Mouse (Mus musculus): ENCODE data around the gene Lmnb2. TPM values are rescaled to one million over a fixed set of nuclear protein-coding genes. Genes with fewer than 3 reads are reported as not detected.

The Lmnb2 gene
- total RNA-seq, 2 experiments from 2014 or later = 1.3 to 7.3 TPM

DNA sequence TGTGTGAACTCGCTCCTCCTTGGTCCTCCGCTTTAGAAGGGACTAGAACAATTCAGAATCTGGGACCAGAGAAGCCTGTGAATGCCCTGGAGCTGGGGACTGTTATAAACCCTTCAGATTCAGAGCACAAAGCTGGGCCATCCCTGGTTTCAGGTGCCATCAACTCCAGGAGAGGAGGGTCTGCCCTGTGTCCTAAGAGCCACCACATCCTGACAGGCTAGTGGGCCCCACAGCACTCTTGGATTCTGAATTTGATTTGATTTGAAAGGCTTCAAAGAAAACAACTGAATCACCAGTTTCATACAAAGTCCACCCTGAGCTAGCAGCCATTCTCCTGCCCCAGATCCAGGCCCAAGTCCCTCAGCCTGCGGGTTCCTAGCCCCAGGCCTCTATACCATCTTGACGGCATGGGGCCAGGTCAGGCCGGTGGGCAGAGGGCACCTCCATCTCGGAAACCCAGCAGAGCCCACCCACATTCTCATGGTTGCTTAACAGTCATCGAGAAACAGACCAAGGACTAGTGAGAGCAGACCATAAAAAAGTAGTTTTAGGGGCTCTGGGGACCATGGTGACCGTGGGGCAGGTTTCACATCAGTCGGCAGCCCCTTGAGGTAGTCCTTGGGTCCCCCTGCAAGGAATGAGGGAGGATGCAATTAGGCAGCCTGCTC lies 15.6 kb downstream of the Lmnb2 start:
- no peak for ATAC-seq (replicated peaks; ENCODE audit: low FRiP score, poor library complexity, severe bottlenecking)

- no peak for ATAC-seq (replicated peaks; ENCODE audit: low FRiP score, poor library complexity, severe bottlenecking)
These were observed 16.4 kb downstream of the Lmnb2 start for GRCm38 (mm10) chr10:80901409-80902272.

- peak; percentile 89 for ATAC-seq (replicated peaks; ENCODE audit: low FRiP score, poor library complexity, severe bottlenecking)
These were observed 17.5 kb downstream of the Lmnb2 start, which contains the start of gene Timm13 for GRCm38 (mm10) chr10:80900318-80901247. Gene Timm13, minus strand, starts transcription at chr10:80900969.

DNA sequence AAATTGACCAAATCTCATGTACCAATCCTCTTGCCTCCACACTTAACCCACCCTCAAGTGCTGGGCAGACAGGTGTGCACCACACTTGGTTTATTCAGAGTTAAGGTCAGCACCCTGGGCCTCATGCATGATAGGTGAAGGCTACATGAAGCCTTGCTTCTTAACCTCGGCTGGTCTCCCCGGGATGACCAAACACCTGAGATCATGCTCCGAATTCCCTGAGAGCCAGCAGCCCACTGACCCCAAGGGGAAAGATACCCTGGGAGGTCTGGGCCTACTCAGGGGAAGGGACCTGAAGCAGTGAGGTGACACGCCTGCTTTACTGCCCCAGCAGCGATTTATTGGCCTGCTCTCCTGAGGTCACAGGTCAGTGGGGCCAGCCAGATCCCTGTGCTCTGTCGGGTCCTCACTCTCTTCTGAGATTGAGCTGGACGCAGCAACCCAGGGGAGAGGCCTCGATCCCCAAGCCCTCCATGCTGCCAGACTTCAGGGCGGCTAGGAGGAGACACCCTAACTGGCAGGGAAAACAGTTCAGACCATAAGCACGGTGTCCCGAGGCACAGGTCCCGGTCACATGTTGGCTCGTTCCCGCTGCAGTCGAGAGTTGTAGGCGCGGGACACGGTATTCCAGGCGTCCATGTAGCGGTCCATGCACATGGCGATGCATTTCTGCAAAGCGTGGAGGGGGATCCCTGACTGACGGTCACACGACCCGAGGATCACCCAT lies 18.3 kb downstream of the Lmnb2 start:
- 0 out of 2 replicates have a peak, but pooled peaks have one; percentile 1 for ATAC-seq (replicated peaks; ENCODE audit: low FRiP score, poor library complexity, severe bottlenecking)

DNA sequence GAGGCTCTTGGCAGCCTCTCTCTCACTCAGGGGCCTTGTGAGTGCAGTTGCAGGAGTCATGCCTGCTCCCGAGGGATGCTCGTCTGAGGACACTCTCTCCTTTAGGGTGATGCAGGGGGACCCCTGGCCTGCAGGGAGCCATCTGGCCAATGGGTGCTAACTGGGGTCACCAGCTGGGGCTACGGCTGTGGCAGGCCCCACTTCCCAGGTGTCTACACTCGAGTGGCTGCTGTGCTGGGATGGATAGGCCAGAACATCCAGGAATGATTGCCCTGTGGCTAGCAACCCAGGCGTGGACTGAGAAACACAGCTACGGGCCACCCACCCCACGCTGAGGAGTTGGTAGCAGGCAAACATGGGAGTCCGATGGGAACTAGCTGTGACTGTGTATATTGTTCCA lies 19.0 kb downstream of the Lmnb2 start:
- no peak for ATAC-seq (replicated peaks; ENCODE audit: low FRiP score, poor library complexity, severe bottlenecking)

DNA sequence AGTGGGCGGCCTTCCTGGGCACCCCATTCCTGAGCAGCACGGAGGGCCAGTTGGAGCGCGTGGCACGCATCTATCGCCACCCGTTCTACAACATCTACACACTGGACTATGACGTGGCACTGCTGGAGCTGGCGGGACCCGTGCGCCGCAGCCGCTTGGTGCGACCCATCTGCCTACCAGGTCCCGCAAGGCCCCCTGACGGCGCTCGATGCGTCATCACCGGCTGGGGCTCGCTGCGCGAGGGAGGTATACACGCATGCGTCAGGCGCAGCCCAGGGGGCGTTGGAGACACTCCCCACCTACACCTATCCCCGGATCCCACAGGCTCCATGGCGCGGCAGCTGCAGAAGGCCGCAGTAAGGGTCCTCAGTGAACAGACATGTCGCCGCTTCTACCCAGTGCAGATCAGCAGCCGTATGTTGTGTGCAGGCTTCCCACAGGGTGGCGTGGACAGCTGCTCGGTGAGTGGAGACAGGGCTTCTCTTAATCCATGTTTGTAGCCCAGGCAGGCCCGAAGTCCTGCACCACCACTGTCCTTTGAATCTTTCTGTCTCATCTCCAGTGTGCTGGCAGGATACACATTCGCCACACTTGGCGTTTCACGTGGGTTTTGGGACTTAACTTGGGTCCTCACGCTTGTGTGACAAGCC lies 20.1 kb downstream of the Lmnb2 start:
- ATAC-seq (replicated peaks; ENCODE audit: low FRiP score, poor library complexity, severe bottlenecking) = no peak

DNA sequence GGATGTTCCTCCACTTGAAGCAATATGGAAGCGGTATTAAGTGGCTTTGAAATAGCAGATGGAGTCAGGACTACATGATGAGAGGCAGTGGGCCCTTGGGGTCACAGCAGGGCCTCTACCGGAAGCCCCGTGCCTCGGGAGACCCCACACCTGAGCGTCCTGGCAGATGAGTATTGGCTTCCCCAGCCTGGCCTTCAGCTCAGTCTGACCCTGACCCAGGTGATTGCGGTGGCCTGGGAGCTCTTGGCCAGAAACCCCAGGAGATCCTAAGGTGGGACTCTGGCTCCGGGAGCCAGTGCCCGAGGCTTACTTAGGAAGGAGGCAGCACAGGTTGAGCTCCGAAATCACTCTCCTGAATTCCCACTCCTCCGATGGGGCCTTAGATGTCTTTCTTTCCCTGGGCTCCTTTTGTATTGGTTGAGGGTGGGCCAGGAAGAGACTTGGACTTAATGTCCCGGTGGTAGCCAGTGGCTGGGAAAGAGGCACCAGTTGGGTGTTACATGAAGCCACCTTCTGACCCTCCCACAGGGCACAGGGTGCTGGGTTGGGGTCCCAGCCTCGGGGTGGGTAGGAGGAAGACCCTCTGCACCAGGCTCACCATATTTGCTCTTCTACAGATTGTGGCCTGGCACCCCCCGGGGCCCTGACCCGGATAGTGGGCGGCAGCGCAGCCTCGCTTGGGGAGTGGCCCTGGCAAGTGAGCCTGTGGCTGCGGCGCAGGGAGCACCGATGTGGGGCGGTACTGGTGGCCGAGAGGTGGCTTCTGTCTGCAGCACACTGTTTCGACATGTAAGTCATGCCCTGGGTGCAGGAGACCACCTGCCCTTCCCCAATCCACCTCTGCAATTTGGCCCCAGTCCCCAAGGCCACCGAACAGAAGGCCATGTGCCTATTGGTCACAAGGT lies 21.2 kb downstream of the Lmnb2 start:
- ATAC-seq (replicated peaks; ENCODE audit: low FRiP score, poor library complexity, severe bottlenecking) = no peak

DNA sequence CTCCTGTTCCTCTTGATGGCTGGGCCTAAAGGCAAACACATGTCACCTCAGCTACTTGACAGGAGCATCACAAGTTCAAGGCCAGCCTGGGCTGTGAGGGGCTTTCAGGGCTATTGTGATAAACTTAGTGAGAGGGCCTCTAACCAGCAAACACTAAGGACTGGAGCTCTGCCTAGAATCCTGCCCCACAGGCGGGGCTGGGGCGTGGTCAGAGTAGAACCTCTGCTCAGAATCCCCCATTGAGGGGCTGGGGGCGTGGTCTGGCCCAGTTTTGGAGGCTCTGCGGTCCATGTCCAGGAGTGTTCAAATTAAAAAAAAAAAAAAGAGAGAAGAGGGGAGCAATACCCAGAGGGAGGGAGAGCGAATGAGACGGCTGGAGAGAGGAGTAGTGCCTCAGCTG lies 22.3 kb downstream of the Lmnb2 start:
- no peak for ATAC-seq (replicated peaks; ENCODE audit: low FRiP score, poor library complexity, severe bottlenecking)

GRCm38 (mm10) chr10:80895100-80895499 lies 22.9 kb downstream of the Lmnb2 start:
- no peak for ATAC-seq (replicated peaks; ENCODE audit: low FRiP score, poor library complexity, severe bottlenecking)

GRCm38 (mm10) chr10:80887181-80887580 lies 30.9 kb downstream of the Lmnb2 start:
- peak; percentile 75 for ATAC-seq (replicated peaks; ENCODE audit: low FRiP score, poor library complexity, severe bottlenecking)

DNA sequence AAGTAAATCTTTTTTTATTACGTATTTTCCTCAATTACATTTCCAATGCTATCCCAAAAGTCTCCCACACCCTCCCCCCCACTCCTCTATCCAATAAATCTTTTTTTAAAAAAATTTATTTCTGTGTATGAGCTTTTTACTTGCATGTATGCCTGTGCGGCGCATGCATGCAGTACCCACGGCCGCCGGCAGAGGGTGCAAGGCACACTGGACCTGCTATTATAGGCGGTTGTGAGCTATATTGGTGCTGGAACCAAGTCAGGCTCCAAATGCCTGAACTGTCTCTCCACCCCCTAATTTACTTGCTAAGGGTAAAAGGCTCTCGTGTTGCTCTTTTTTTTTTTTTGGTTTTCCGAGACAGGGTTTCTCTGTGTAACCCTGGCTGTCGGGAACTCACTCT lies 36.7 kb downstream of the Lmnb2 start:
- ATAC-seq (replicated peaks; ENCODE audit: low FRiP score, poor library complexity, severe bottlenecking) = peak; percentile 51; the same call in 1 of the 2 replicates

DNA sequence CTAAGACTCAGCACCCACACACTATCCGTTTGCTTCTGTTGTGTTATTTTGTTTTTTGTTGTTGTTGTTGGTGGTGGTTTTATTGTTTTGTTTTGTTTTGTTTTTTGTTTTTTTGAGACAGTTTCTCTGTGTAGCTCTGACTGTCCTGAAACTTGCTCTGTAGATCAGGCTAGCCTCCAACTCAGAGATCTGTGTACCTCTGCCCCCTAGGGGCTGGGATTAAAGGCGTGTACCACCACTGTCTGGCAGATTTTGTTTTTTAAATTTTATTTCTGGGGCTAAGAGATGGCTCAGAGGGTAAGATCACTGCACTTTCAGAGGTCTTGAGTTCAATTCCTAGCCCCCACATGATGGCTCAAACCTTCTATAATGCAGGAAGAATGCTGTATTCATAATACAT lies 37.1 kb downstream of the Lmnb2 start:
- no peak for ATAC-seq (replicated peaks; ENCODE audit: low FRiP score, poor library complexity, severe bottlenecking)

GRCm38 (mm10) chr10:80880131-80880641 lies 37.9 kb downstream of the Lmnb2 start:
- peak; percentile 83 for ATAC-seq (replicated peaks; ENCODE audit: low FRiP score, poor library complexity, severe bottlenecking)

DNA sequence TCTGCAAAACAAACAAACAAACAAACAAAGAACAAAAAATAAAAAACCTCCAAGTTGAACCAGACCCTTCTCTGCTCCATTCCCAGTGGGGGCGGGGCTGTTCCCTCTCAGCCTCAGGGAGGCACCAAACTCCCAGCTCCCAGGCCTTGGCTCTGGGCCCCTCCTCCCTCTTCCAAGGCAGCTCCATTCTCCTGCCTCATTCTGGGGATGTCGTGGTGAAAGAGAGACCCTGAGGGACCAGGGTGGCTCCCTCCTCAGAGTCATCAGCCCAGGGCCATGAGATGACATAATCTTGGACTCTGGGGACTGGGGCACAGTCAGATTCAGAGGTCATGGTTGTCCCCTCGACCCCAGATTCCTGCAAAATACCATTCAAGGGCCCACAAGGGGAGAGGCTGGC lies 41.5 kb downstream of the Lmnb2 start:
- ATAC-seq (replicated peaks; ENCODE audit: low FRiP score, poor library complexity, severe bottlenecking) = no peak

- ATAC-seq (replicated peaks; ENCODE audit: low FRiP score, poor library complexity, severe bottlenecking) = peak; percentile 55; the same call in 1 of the 2 replicates
These were observed 42.0 kb downstream of the Lmnb2 start for GRCm38 (mm10) chr10:80876028-80876427.

- no peak for ATAC-seq (replicated peaks; ENCODE audit: low FRiP score, poor library complexity, severe bottlenecking)
These were observed 44.0 kb downstream of the Lmnb2 start for GRCm38 (mm10) chr10:80874035-80874434.

GRCm38 (mm10) chr10:80871581-80871980 lies 46.5 kb downstream of the Lmnb2 start, which contains the start of gene Tmprss9:
Gene Tmprss9, plus strand, starts transcription at chr10:80871848.
- peak; percentile 9; the same call in 1 of the 2 replicates for ATAC-seq (replicated peaks; ENCODE audit: low FRiP score, poor library complexity, severe bottlenecking)

All from erythroid progenitor cell, adult 5-6 weeks (primary cell).